Mouse (Mus musculus) adrenal gland, adult (tissue): Measurements from ENCODE around the gene Dlgap1.
A peak's percentile ranks its signal among the peaks of the same experiment; 100 is the strongest.
"Not testable (repeated sequence)": the region's sequence is repeated elsewhere in the genome, so short reads cannot be mapped to it uniquely, and the experiment has no call there.

Experiments
- DNase-seq, 2 experiments: peaks; one replicate each; pipeline ENCODE4 v3.0.0; 2022 to 2023; ENCODE audit warnings: low spot score in 1 of 2; ENCODE audit not compliant: inconsistent age in 2 of 2

Gene Dlgap1

GRCm38 (mm10) chr17:70796940-70797772 lies 828.3 kb downstream of the Dlgap1 start:
- no peak for DNase-seq

- DNase-seq: no peak
Measured at GRCm38 (mm10) chr17:70797773-70798045, 828.8 kb downstream of the Dlgap1 start.

GRCm38 (mm10) chr17:70799266-70799665 lies 830.4 kb downstream of the Dlgap1 start:
- no peak for DNase-seq

- DNase-seq: no peak
Measured at GRCm38 (mm10) chr17:70802022-70802421, 833.1 kb downstream of the Dlgap1 start.

- no peak for DNase-seq
Measured at GRCm38 (mm10) chr17:70805866-70806265, 837.0 kb downstream of the Dlgap1 start.

GRCm38 (mm10) chr17:70806600-70806999 lies 837.7 kb downstream of the Dlgap1 start:
- peak; percentile 58 to 70 for DNase-seq

GRCm38 (mm10) chr17:70807885-70808284 lies 839.0 kb downstream of the Dlgap1 start:
- no peak for DNase-seq

- DNase-seq: peak; percentile 81 to 92
Measured at GRCm38 (mm10) chr17:70808837-70809236, 840.0 kb downstream of the Dlgap1 start.

- DNase-seq: peak; percentile 44 to 85
Measured at GRCm38 (mm10) chr17:70809776-70810175, 840.9 kb downstream of the Dlgap1 start.

- DNase-seq: peak in 1 of 2 experiments; percentile 66
Measured at GRCm38 (mm10) chr17:70810795-70811194, 841.9 kb downstream of the Dlgap1 start.

GRCm38 (mm10) chr17:70815001-70815400 lies 846.1 kb downstream of the Dlgap1 start:
- DNase-seq: peak; percentile 58 to 89

GRCm38 (mm10) chr17:70817862-70818451 lies 849.1 kb downstream of the Dlgap1 start:
- peak; percentile 59 to 81 for DNase-seq

- DNase-seq: no peak
Measured at GRCm38 (mm10) chr17:70823083-70823482, 854.2 kb downstream of the Dlgap1 start.

- DNase-seq: no peak
Measured at GRCm38 (mm10) chr17:70826227-70826626, 857.4 kb downstream of the Dlgap1 start.

GRCm38 (mm10) chr17:70827463-70828179 lies 858.7 kb downstream of the Dlgap1 start:
- DNase-seq: not testable (repeated sequence)

- no peak for DNase-seq
Measured at GRCm38 (mm10) chr17:70828180-70828528, 859.3 kb downstream of the Dlgap1 start.

- no peak for DNase-seq
Measured at GRCm38 (mm10) chr17:70828569-70828968, 859.7 kb downstream of the Dlgap1 start.

- DNase-seq: no peak
Measured at GRCm38 (mm10) chr17:70829217-70829616, 860.3 kb downstream of the Dlgap1 start.

GRCm38 (mm10) chr17:70829943-70830715 lies 861.3 kb downstream of the Dlgap1 start:
- no peak for DNase-seq

- no peak for DNase-seq
Measured at GRCm38 (mm10) chr17:70831591-70831990, 862.7 kb downstream of the Dlgap1 start.

GRCm38 (mm10) chr17:70832544-70832943 lies 863.7 kb downstream of the Dlgap1 start:
- DNase-seq: peak in 1 of 2 experiments; percentile 69
